Mouse (Mus musculus) urinary bladder, postnatal 25 days (tissue): Measurements from ENCODE around the gene Htt.

ENCODE experiments used
- DNase-seq: peaks from one replicate; pipeline ENCODE4 v3.0.0; 2022; ENCODE audit warnings: low spot score

Htt gene

DNA sequence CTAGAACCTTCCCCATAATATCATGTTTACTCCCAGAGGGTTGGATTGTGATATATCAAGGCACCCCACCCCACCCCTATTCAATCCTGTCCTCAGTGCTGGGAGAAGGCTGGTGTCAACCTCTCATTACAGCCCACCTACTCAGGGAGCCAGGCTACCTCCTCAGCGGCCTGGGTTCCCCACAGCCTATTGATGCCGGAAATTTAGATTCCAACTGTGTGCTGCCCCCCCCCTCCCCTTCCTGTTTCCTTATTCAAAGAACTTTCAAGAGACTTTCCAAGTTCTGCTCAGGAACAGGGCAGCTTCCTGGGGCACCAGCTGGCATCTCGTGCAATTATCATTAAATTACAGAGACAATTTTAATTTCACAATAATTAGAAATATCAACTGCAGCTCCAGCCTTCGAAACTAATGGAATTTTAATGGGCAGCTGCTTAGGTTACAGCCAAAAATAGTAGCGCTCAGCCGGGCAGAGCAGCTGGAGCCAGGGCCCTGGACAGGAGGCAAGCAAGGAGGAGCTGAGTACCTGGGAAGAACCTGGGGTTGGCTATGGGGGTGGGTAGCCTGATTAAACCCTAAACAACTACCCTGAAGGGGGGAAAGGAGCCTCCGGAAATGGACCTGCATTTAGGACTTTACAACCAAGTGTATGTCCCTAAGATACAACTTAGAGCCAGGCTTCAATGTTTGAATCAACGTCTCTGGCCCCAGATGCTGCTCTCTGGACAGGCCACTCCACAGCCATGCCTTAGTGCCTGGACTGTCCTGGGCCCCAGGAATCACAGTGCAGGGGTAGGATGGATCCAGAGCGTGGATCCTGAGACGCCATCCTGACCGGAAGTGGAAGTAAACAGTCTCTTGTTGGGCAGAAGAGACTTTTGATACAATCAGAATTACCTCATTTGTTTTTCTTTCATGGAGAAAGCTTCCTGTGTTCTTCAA lies 170.2 kb downstream of the Htt start:
- DNase-seq = no peak

DNA sequence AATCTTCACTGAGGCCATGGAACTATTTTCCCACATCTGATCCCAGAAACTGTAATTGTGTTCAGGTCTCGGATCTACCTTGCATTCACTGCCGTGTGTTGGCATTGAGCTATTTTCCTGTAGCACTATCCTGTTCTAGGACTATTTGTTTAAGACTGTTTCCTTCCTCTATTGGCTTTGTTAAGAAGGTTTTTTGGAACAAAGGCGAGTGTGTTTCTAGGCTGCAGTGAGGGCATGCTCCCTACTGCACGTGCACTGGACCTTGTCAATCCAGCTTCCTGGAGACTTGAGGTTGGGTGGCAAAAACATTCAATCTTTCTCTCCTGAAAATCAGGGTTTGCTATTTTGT lies 170.9 kb downstream of the Htt start:
- DNase-seq = no peak

DNA sequence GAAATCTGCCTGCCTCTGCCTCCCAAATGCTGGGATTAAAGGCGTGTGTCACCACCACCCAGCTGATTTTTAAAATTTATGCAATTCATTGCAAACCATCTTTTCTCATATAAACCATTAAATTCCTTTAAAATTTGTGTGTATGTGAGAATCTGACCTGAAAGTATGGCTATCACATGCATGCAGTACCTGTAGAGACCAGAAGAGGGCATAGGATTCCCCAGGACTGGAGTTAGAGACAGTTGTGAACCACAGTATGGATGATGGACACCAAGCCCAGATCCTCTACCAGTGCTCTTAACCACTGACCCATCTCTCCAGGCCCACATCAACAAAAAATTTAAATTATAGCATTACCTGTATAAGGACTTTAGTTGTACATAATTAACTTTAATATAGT lies 171.9 kb downstream of the Htt start:
- no peak for DNase-seq

DNA sequence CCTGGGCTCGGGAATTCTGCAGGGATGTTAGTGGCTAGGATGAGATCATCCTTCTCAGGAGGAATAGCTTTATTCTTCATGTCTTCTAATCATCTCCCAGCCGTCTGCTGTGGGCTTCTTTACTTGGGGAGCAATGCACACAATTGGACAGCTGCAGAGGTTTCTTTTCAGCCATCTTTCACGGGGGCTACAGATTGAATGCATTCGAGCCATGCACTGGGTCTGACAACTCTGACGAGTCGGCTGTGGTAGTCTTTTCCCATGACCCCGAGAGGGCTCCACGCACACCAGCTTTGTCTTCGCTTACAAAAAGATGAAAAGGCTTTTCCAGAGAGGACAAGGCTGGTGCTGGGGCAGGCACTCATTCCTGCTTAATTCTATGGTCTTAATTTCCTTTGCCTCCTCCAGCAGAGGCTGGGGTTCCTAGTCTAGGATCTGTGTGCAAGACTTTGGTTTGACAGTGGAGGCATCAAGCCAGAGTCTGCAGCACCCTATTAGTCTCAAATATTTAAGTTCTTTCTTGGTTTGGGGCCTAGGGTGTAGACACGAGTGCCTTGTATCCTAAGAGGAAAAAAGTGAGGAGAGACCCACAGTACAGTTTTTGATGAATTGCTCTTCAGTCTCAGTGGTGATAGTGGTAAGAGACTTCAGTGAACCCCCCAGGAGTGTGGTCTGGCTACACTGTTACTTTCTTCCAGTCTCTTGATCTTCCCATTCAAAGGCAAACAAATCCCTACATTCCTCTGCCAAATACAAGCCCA lies 180.3 kb downstream of the Htt start:
- DNase-seq = no peak

DNA sequence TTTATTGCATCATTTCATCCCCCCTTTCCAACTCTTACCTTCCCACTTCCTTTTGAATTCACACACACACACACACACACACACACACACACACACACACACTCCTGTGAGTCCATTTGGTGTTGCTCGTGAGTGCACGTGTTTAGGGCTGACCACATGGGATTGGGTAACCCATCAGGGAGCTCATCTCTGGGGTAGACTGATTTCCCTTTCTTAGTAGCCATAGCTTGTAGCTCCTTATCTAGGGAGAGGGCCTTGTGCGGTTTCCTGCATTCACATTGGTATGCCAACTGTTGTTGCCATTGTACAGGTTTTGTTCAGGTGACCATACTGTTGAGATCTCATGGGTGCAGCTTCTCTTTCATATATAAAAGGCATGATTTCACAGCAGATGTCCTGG lies 181.9 kb downstream of the Htt start:
- no peak for DNase-seq

DNA sequence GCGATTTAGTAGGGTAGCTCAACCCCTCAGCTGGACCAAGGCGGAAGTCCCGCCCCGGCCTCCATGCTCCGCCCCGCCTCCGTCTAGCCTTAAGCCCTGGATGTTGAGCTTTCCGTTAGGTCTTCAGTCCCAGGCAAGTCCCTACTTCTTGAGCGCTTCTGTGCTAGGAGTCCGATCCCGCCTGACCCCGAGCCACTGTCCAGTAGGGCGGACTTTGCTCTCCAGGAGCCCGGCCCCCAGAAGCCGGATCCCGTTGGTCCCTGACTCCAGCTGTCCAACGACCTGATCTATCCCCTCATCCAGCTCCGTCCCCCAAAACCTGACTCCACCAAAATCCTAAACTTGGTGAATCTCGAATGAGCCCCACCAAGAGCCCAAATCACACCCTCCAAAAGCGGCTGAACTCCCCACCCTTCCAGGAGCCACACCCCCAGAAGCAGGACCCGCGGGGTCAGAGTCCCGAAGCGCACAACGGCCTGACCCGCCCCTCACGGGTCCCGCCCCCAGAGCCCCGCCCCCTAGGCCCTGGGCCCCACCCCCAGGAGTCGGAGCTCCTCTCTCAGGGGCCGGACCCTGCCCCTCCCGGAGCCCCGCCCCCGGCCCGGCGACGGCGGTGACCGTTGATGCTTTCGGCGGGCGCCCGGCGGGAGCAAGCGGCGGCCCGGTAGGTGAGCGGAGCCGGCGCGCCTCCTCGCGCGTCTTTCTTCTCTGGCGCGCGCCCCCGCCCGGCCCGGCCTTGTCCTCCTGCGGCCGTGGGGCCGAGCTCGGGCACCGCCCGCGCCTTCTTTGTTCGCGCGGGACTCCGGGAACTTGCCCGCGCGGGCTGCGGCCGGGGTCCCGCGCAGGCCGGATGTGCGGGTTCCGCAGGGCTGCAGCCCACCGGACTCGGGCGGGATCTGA lies 187.6 kb downstream of the Htt start, which contains the start of gene Rgs12:
Gene Rgs12 (plus strand): TSS at position 585 of the 900 bp plus-strand sequence.
- peak; percentile 78 for DNase-seq

DNA sequence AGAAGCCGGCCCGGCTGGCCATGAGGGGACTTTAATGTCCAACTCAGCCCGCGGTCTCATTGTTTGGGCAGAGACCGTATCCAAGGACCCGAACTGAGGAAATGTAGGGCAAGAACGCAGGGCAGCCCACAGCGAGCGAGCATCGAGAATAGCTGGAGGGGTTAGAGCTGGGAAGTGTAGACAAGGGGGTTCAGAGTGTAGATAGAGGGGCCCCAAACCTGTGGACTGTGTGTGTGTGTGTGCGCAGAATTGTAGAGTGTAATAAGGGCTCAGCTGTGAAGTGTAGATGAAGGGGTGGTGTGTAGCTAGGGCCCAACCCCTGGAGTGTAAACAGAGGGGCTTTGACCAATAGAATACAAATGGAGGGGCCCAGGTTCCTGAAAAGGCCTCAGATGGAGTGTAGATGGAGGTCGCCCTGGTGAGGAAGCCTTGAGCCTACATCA lies 188.2 kb downstream of the Htt start:
- DNase-seq = no peak

DNA sequence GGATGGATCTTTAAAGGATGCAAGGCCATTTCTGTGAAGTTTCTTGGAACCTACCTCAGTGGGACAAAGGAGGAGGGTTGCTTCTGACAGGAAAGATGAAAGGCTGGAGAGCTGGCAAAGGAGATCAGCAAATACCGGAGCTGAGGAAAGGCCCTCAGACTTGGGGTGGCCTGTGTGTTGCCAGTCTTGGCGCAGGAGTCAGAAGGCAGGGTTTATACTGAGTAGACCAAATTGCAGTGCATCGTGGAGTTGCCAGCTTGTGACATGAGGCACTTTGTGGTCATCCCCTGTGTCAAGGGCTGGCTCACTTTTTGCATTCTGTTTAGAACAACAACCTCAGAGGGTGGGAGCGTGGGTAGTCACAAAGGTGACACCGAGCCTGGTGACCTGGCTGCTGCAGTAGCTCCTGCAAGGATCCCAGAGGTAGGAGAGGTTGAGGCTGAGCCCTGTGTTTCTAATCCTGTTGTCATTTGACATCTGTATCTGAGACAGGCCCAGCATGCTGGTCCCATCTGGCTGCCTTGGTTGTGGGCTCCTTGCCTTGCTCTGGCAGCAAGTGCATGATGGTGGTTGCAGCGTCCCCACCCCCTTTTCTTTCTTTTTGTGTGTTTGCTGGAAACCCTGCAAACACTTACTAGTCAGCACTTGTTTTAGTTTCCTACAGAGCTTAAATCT lies 189.1 kb downstream of the Htt start:
- DNase-seq = no peak

DNA sequence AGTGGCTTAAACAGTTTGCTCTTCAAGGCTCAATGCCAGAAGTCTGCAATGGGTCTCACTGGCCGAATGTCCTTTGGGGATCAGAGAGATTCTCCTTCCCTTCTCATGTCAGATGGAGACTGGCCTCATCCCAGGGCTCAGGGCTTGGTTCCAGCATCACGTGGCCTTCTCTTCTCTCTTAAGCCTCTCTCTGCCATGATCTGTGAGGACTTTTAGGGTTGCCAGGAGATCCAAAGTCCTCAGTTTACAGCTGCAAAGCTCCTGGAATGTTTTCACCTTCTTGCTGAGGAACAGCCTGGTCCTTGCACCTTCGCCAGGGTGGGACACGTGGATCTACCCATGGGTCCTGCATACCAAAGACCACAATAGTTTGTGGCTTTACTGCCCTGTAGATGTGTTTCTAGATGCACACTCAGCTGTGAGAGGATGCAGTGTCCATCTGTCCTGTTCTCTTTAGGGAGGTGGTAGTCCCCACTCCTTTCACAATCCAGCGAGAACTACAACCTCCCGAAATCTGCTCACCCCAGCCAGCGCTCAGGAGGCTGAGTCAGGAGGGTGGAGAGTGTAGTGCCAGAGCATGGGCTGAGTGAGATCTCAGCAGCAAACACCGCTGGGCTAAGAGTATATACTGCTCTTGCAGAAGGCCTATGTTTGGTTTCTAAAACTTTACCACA lies 189.8 kb downstream of the Htt start:
- no peak for DNase-seq

DNA sequence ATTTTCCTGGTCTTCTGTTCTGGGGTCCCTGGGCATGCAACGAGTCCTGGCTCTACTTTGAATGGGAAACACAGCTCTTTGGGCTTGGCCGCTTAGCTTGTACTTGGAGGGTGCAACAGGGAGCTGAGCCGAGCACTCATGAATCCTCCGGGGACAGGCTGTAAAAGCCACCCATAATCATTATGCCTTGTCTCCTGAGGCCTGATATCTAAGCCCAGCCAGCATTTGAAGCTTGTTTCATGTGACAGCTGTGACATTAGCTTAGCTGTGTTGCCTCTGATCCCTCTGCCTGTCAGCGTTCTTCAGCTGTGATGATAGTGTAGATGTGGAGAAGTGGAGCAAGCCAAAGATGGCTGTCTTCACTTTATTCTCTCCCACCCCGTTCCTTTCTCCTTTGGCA lies 193.0 kb downstream of the Htt start:
- DNase-seq = no peak

DNA sequence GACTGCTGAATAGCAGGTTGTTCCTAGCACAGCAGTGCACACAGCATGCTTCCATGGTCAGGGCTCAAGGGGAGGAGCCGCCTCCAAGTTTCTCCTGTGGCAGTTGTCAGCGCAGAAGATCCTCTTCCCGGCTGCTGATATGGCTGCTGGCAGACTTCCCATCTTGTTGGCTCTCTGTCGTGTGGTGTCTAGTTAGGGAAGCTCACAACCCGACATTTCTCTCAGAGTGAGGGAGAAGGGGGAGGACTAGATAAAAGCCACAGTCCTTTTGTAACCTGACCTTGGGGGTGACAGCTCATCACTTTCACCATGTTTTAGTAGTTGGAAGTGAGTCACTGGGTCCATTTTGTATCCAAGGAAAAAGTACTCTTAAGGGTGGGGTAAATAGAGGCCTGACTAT lies 194.1 kb downstream of the Htt start:
- DNase-seq = no peak

DNA sequence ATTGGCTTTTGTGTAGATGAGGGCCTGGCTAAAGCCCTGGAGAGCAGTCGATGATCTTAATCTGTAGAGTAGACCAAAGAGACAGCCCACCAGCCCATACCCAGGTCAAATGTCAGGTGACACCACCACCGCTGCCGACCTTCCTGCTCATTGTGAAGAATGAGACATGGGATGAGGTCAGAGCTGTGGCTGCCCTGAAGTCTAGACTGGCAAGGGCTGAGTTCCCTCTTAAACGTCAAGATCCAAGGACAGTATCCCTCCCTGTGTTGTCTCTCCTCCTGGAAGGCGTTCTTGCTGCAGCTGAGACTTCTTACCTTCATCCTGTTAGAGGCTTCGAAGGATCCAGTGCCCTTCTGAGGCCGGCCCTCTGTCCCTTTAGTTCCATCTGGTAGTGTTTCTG lies 194.6 kb downstream of the Htt start:
- DNase-seq = no peak

DNA sequence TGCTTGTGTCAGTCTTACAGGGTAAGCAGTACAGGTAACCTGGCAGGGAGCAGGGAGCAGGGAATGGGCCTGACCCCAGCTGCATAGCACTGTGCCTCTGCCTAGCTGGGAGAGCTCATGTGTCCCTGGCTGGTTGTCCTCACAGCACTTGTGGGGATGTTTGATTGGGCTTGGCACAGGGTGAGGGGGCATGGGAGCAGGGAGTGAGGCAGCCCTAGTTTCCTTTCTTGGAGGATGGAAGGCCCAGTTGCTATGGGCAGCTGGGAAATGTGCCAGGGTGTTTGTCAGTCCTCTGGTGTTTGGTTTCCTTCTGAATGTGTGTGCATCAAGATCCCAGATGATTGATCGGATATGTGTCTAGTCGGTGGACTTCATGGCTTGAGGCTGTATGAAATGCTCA lies 195.5 kb downstream of the Htt start:
- DNase-seq = no peak

DNA sequence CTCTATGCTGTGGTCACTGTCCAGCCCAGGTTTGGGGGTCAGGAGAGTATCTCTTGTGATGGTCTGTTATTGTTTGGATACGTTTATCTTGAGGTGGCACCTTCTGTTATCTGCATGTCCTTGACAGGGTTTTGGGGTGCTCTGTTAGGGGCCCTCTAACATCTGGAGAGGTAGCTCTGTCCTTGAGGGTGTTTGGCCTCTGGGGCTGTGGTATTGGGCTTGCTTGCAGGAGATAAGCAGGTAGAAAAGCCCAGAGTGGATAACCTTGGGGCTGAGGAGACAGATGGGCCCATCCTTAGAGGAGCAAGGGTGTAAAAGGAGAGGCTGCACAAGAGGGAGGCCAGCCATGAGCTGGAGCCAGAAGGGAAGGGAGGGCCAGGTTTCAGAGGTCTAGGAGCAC lies 198.5 kb downstream of the Htt start:
- no peak for DNase-seq
